ENCODE assay signal across 19 mouse cellular contexts in the genomic region with DNA sequence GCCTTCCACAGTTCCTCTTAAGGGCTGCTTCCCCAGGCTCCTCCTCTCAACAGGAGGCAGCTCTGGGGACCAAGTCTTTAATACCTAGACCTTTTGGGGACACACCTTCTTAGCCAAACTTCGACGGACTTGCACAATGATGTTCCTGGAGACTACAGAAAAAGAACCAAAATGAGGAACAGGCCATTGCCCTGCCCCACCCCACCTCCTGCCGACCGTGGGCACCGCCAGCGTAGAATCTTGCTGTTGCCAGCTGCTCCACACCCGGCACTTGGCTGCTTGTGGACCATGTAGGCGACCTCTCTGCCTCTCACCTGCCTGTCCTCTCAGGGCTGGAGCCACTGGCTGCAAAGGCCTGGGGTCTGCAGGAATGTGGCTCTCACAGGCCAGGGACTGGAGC. TPM values are rescaled to one million over a fixed set of nuclear protein-coding genes. Genes with fewer than 3 reads are reported as not detected.
DNase-seq lines count a peak whose midpoint lies in the region; ATAC-seq and TF ChIP-seq lines count a peak whose summit lies in the region.
"Had no signal": no experiment of that assay in that cellular context is flagged by ENCODE, and none has a peak within 500 bp of the region (broad histone marks: within the 10 kb centered on the region; RNA-seq: fewer than 3 reads in every experiment).

No protein-coding gene starts in this region.

- no peak overlapping the region for H3K9ac ChIP-seq in kidney, embryonic 15.5 days
- no peak overlapping the region for H3K9ac ChIP-seq in hindbrain, embryonic 11.5 days (ENCODE audit: low read depth, low read length)
- H3K9ac ChIP-seq in forebrain, embryonic 11.5 days (ENCODE audit: low read length), result no peak overlapping the region
- H3K9ac ChIP-seq: embryonic facial prominence, embryonic 12.5 days; hindbrain, embryonic 13.5 days had no signal

- no peaks in the 10 kb centered on the region for H3K4me1 ChIP-seq in lung, adult 2 months (ENCODE audit: control insufficient read depth, insufficient read depth, low read length)
- H3K4me1 ChIP-seq in megakaryocyte, embryonic 14.5 days, result peaks cover 21% of the 10 kb centered on the region
- no peaks in the 10 kb centered on the region for H3K4me1 ChIP-seq in kidney, embryonic 15.5 days
- H3K4me1 ChIP-seq in hindbrain, embryonic 11.5 days (replicated peaks; ENCODE audit: control insufficient read depth, insufficient read depth, low read length), result no peaks in the 10 kb centered on the region
- no peaks in the 10 kb centered on the region for H3K4me1 ChIP-seq in forebrain, embryonic 11.5 days (replicated peaks; ENCODE audit: control insufficient read depth, insufficient read depth, low read length)
- H3K4me1 ChIP-seq: embryonic facial prominence, embryonic 12.5 days; hindbrain, embryonic 13.5 days had no signal

- no peak overlapping the region for H3K27ac ChIP-seq in kidney, embryonic 15.5 days
- no peak overlapping the region for H3K27ac ChIP-seq in hindbrain, embryonic 11.5 days (ENCODE audit: low read depth, low read length)
- no peak overlapping the region for H3K27ac ChIP-seq in forebrain, embryonic 11.5 days (ENCODE audit: low read depth, low read length)
- H3K27ac ChIP-seq: embryonic facial prominence, embryonic 12.5 days; heart, adult 2 months; hindbrain, embryonic 13.5 days; layer of hippocampus, adult 2 months had no signal

- H3K36me3 ChIP-seq in megakaryocyte, embryonic 14.5 days (replicated peaks; ENCODE audit: low read length), result no peaks in the 10 kb centered on the region
- H3K36me3 ChIP-seq in splenic B cell, adult 2 months (ENCODE audit: control insufficient read depth, insufficient read depth, low read length, poor library complexity, severe bottlenecking), result no peaks in the 10 kb centered on the region
- no peaks in the 10 kb centered on the region for H3K36me3 ChIP-seq in kidney, embryonic 15.5 days
- H3K36me3 ChIP-seq in hindbrain, embryonic 11.5 days (ENCODE audit: control insufficient read depth, insufficient read depth, low read length), result no peaks in the 10 kb centered on the region
- no peaks in the 10 kb centered on the region for H3K36me3 ChIP-seq in forebrain, embryonic 11.5 days (ENCODE audit: control insufficient read depth, insufficient read depth, low read length)
- H3K36me3 ChIP-seq: embryonic facial prominence, embryonic 12.5 days; hindbrain, embryonic 13.5 days had no signal

- H3K9me3 ChIP-seq in megakaryocyte, embryonic 14.5 days, result peaks cover 29% of the 10 kb centered on the region
- no peaks in the 10 kb centered on the region for H3K9me3 ChIP-seq in kidney, embryonic 15.5 days (replicated peaks)
- H3K9me3 ChIP-seq in hindbrain, embryonic 11.5 days (ENCODE audit: control insufficient read depth, low read length), result no peaks in the 10 kb centered on the region
- no peaks in the 10 kb centered on the region for H3K9me3 ChIP-seq in forebrain, embryonic 11.5 days (ENCODE audit: control insufficient read depth, low read length)
- H3K9me3 ChIP-seq: embryonic facial prominence, embryonic 12.5 days; hindbrain, embryonic 13.5 days had no signal

- ATAC-seq in granulocyte monocyte progenitor cell, adult 5-6 weeks (replicated peaks; ENCODE audit: poor library complexity, severe bottlenecking), result peak; percentile 84
- no peak for ATAC-seq in kidney, embryonic 15.5 days (replicated peaks; ENCODE audit: low FRiP score)
- ATAC-seq in hindbrain, embryonic 11.5 days (ENCODE audit: low FRiP score), result no peak
- ATAC-seq in forebrain, embryonic 11.5 days (replicated peaks; ENCODE audit: low FRiP score), result no peak
- ATAC-seq: intestine, embryonic 16.5 days had no signal

- no peak for TF ChIP-seq POLR2A in lung, adult 2 months (IDR thresholded peaks at IDR 0.05; ENCODE audit: borderline replicate concordance, extremely low read depth, low read depth, low read length)

- no peak overlapping the region for H3K4me3 ChIP-seq in lung, adult 2 months (replicated peaks; ENCODE audit: extremely low read depth, low read depth, low read length)
- peak overlapping the region; percentile 62 for H3K4me3 ChIP-seq in megakaryocyte, embryonic 14.5 days (replicated peaks)
- H3K4me3 ChIP-seq in kidney, embryonic 15.5 days (replicated peaks), result no peak overlapping the region
- no peak overlapping the region for H3K4me3 ChIP-seq in hindbrain, embryonic 11.5 days (ENCODE audit: low read depth, low read length)
- no peak overlapping the region for H3K4me3 ChIP-seq in forebrain, embryonic 11.5 days (ENCODE audit: low read depth, low read length)
- H3K4me3 ChIP-seq: embryonic facial prominence, embryonic 12.5 days; heart, adult 2 months; hindbrain, embryonic 13.5 days; layer of hippocampus, adult 2 months had no signal

- H3K4me2 ChIP-seq in kidney, embryonic 15.5 days, result no peak overlapping the region
- no peak overlapping the region for H3K4me2 ChIP-seq in hindbrain, embryonic 11.5 days (replicated peaks; ENCODE audit: low read depth, low read length)
- no peak overlapping the region for H3K4me2 ChIP-seq in forebrain, embryonic 11.5 days (ENCODE audit: low read depth, low read length, severe bottlenecking)
- H3K4me2 ChIP-seq: embryonic facial prominence, embryonic 12.5 days; hindbrain, embryonic 13.5 days had no signal

- peaks cover 60% of the 10 kb centered on the region for H3K27me3 ChIP-seq in megakaryocyte, embryonic 14.5 days (replicated peaks)
- no peaks in the 10 kb centered on the region for H3K27me3 ChIP-seq in splenic B cell, adult 2 months (ENCODE audit: control insufficient read depth, insufficient read depth, low read length, poor library complexity, severe bottlenecking)
- H3K27me3 ChIP-seq in kidney, embryonic 15.5 days, result no peaks in the 10 kb centered on the region
- no peaks in the 10 kb centered on the region for H3K27me3 ChIP-seq in hindbrain, embryonic 11.5 days (ENCODE audit: control insufficient read depth, insufficient read depth, low read length)
- no peaks in the 10 kb centered on the region for H3K27me3 ChIP-seq in forebrain, embryonic 11.5 days (ENCODE audit: control insufficient read depth, insufficient read depth, low read length)
- H3K27me3 ChIP-seq: embryonic facial prominence, embryonic 12.5 days; hindbrain, embryonic 13.5 days had no signal

- WGBS in lung, adult 2 months, result 46% methylated on average over 8 of the region's 8 CpGs
- 64% methylated on average over 8 of the region's 8 CpGs for WGBS in kidney, embryonic 15.5 days
- WGBS in hindbrain, embryonic 11.5 days, result 69% methylated on average over 8 of the region's 8 CpGs
- 58% methylated on average over 8 of the region's 8 CpGs for WGBS in forebrain, embryonic 11.5 days

- peak; percentile 12 for DNase-seq in lung, adult 2 months
- no peak for DNase-seq in lung, postnatal 14 days
- DNase-seq in splenic B cell, adult 2 months (ENCODE audit: low read depth, low spot score), result peak; percentile 58
- DNase-seq in hindbrain, embryonic 11.5 days (ENCODE audit: low spot score), result no peak
- no peak for DNase-seq in forebrain, embryonic 11.5 days (ENCODE audit: low spot score)
- DNase-seq: adrenal gland, postnatal 10 days; cerebellum, adult 18-20 months; cerebellum, postnatal 36 days; kidney, postnatal 10 days; right cerebral cortex, postnatal 25 days; thymus, adult 2 months had no signal

- TF ChIP-seq CTCF in lung, adult 2 months (IDR thresholded peaks at IDR 0.05; ENCODE audit: insufficient read depth, low read length), result no peak

RNA-seq across cellular contexts. Expression of a gene that starts 10.3 kb away (rescaled TPM):
- polyA plus RNA-seq in lung, adult 2 months (2012; rRNA removed), result 26.2 and 26.4 TPM in 2 replicates
- total RNA-seq in granulocyte monocyte progenitor cell, adult 5-6 weeks (2014; fragmentation: Nextera tagmentation), result 31.7 and 41.3 TPM in 2 replicates
- 55.8 and 121 TPM in 2 replicates for total RNA-seq in granulocyte monocyte progenitor cell, adult 5-6 weeks (2017)
- polyA plus RNA-seq in megakaryocyte, embryonic 14.5 days (2012; ENCODE audit: insufficient read depth, low replicate concordance), result 28.3 and 47.0 TPM in 2 replicates
- 1.4 and 1.6 TPM in 2 replicates for polyA plus RNA-seq in kidney, embryonic 15.5 days (2015; fragmentation: Nextera tagmentation; extraction: Ambion mirVana)
- polyA plus RNA-seq in hindbrain, embryonic 11.5 days (2014; fragmentation: Nextera tagmentation; extraction: Ambion mirVana), result 1.1 and 1.2 TPM in 2 replicates
- polyA plus RNA-seq in forebrain, embryonic 11.5 days (2014; fragmentation: Nextera tagmentation; extraction: Ambion mirVana), result 0.83 and 1.0 TPM in 2 replicates

RNA-seq across cellular contexts. Expression of a gene that starts 58.6 kb away (rescaled TPM):
- polyA plus RNA-seq in lung, adult 2 months (2012; rRNA removed), result 37.6 and 43.6 TPM in 2 replicates
- 23.3 and 34.2 TPM in 2 replicates for total RNA-seq in granulocyte monocyte progenitor cell, adult 5-6 weeks (2014; fragmentation: Nextera tagmentation)
- 52.4 and 63.5 TPM in 2 replicates for total RNA-seq in granulocyte monocyte progenitor cell, adult 5-6 weeks (2017)
- polyA plus RNA-seq in megakaryocyte, embryonic 14.5 days (2012; ENCODE audit: insufficient read depth, low replicate concordance), result 6.4 and 11.4 TPM in 2 replicates
- polyA plus RNA-seq in kidney, embryonic 15.5 days (2015; fragmentation: Nextera tagmentation; extraction: Ambion mirVana), result 128 and 133 TPM in 2 replicates
- polyA plus RNA-seq in hindbrain, embryonic 11.5 days (2014; fragmentation: Nextera tagmentation; extraction: Ambion mirVana), result 273 and 295 TPM in 2 replicates
- polyA plus RNA-seq in forebrain, embryonic 11.5 days (2014; fragmentation: Nextera tagmentation; extraction: Ambion mirVana), result 259 and 277 TPM in 2 replicates

Comparison
In these comparisons a context has a peak if more than half of its experiments do, and no peak if none do; other contexts are left out.
1. DNase-seq: peak in lung, adult 2 months (single experiment) and splenic B cell, adult 2 months (single experiment); none in lung, postnatal 14 days (single experiment), hindbrain, embryonic 11.5 days (single experiment) and forebrain, embryonic 11.5 days (single experiment).
2. RNA of a gene that starts 10.3 kb away (polyA plus RNA-seq): 28.3 to 47.0 TPM in megakaryocyte, embryonic 14.5 days and 26.2 to 26.4 TPM in lung, adult 2 months; 1.4 to 1.6 TPM in kidney, embryonic 15.5 days, 1.1 to 1.2 TPM in hindbrain, embryonic 11.5 days and 0.83 to 1.0 TPM in forebrain, embryonic 11.5 days; every median in the first group is over 10 times any median in the second.